Mouse (Mus musculus): Measurements from ENCODE around the gene Rad17. TPM values are rescaled to one million over a fixed set of nuclear protein-coding genes. Genes with fewer than 3 reads are reported as not detected.

Rad17 gene
- total RNA-seq, 1 experiment: 31.3 TPM

DNA sequence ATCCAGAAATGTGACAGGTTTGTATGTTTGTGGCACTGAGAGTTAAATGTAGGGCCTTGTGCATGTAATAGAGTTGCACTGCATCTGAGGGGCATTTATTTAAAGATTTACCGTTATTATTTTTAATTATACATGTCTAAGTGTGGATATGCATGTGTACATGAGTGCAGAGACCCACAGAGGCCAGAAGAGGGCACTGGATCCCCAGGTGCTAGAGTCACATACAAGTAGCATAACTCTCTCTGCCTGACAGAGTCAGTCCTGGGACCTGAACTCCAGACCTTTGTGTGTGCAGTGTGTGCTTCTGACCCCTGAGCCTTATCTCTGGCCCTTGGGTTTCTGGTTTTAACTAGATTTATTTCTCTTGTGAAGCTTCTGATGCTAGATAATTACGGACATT lies 33.5 kb upstream of the Rad17 start:
- Histone ChIP-seq H3K4me1 (ENCODE audit: control insufficient read depth in 2 of 2, insufficient read depth in 2 of 2, low read length in 2 of 2, poor library complexity in 1 of 2) (peaks cover 3 to 5% of the 10 kb centered on the region in 2 experiments), H3K9ac (ENCODE audit: insufficient read depth, low read depth, low read length, poor library complexity, severe bottlenecking) (no peak overlapping the region), H3K9me3 (ENCODE audit: control insufficient read depth, insufficient read depth, low read depth, low read length) (no peaks in the 10 kb centered on the region), H3K4me3 (ENCODE audit: insufficient read depth in 1 of 2, low read depth in 1 of 2, low read length in 2 of 2, poor library complexity in 1 of 2, severe bottlenecking in 1 of 2) (no peak overlapping the region), H3K27ac (ENCODE audit: insufficient read depth, low read depth, low read length, poor library complexity, severe bottlenecking) (no peak overlapping the region), H3K36me3 (ENCODE audit: control insufficient read depth, insufficient read depth, low read length, poor library complexity, severe bottlenecking) (no peaks in the 10 kb centered on the region)
- in situ Hi-C loops (cut with MboI; ENCODE audit: low sequenced_read_pairs in 2 of 2, unreplicated experiment in 2 of 2): no loop called here
- no peak for TF ChIP-seq HCFC1 (IDR thresholded peaks at IDR 0.05; ENCODE audit: borderline replicate concordance, insufficient read depth, low read length)
- TF ChIP-seq CHD2 (IDR thresholded peaks at IDR 0.05; ENCODE audit: low read depth, low read length): no peak
- no peak for TF ChIP-seq ZC3H11A (IDR thresholded peaks at IDR 0.05; ENCODE audit: borderline replicate concordance, low read depth, low read length)
- no peak for TF ChIP-seq ZNF384 (IDR thresholded peaks at IDR 0.05; ENCODE audit: low read depth, low read length)
- TF ChIP-seq MAFK (IDR thresholded peaks at IDR 0.05; ENCODE audit: insufficient read depth, low read depth, low read length): no peak
- no peak for DNase-seq (ENCODE audit: low read depth, low spot score)

DNA sequence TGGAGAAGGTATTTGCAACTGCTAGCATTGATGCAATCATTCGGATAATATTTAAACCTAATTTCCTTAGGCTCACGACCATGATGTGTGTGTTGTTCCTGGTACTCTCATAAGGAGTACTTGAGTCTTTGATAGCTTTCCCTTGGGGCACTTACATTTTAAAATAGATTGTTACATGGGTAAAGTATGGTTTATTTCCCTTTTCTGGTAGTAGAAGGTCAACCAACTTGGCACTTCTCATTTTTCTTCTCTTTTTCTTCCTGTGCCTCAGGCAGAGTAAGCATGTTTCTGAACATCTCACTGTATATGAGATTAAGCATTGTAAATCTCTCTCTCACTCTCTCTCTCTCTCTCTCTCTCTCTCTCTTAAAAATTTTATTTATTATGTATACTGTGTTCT lies 32.0 kb upstream of the Rad17 start:
- Histone ChIP-seq H3K9me3 (ENCODE audit: control insufficient read depth, insufficient read depth, low read depth, low read length) (no peaks in the 10 kb centered on the region), H3K9ac (ENCODE audit: insufficient read depth, low read depth, low read length, poor library complexity, severe bottlenecking) (no peak overlapping the region), H3K36me3 (ENCODE audit: control insufficient read depth, insufficient read depth, low read length, poor library complexity, severe bottlenecking) (no peaks in the 10 kb centered on the region), H3K4me3 (ENCODE audit: insufficient read depth in 1 of 2, low read depth in 1 of 2, low read length in 2 of 2, poor library complexity in 1 of 2, severe bottlenecking in 1 of 2) (no peak overlapping the region), H3K4me1 (ENCODE audit: control insufficient read depth in 2 of 2, insufficient read depth in 2 of 2, low read length in 2 of 2, poor library complexity in 1 of 2) (peaks cover 5 to 6% of the 10 kb centered on the region in 2 experiments), H3K27ac (ENCODE audit: insufficient read depth, low read depth, low read length, poor library complexity, severe bottlenecking) (no peak overlapping the region)
- TF ChIP-seq CHD2 (IDR thresholded peaks at IDR 0.05; ENCODE audit: low read depth, low read length) (no peak), HCFC1 (IDR thresholded peaks at IDR 0.05; ENCODE audit: borderline replicate concordance, insufficient read depth, low read length) (no peak), ZC3H11A (IDR thresholded peaks at IDR 0.05; ENCODE audit: borderline replicate concordance, low read depth, low read length) (no peak), ZNF384 (IDR thresholded peaks at IDR 0.05; ENCODE audit: low read depth, low read length) (no peak), MAFK (IDR thresholded peaks at IDR 0.05; ENCODE audit: insufficient read depth, low read depth, low read length) (no peak)
- in situ Hi-C loops (cut with MboI; ENCODE audit: low sequenced_read_pairs in 2 of 2, unreplicated experiment in 2 of 2): no loop called here
- DNase-seq (ENCODE audit: low read depth, low spot score): no peak

DNA sequence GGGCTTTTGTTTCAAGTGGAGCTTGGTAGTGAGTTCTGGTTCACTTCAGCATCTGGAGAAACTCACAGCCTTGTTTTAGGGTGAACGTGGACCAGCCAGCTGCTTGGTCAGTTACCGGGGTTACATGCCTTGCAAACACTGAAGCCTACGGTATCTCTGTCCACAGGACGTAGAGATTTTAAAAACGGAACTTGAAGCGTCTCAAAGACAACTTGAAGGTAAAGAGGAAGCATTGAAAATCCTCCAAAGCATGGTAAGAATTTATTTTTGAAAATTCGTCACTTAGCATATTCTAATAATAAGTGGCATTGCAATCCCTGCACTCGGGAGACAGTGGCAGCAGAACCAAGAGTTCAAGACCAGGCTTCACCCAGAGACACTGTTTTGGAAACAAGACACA lies 30.8 kb upstream of the Rad17 start:
- no peaks in the 10 kb centered on the region for H3K36me3 ChIP-seq (ENCODE audit: control insufficient read depth, insufficient read depth, low read length, poor library complexity, severe bottlenecking)
- no peak overlapping the region for H3K4me3 ChIP-seq (ENCODE audit: insufficient read depth in 1 of 2, low read depth in 1 of 2, low read length in 2 of 2, poor library complexity in 1 of 2, severe bottlenecking in 1 of 2)
- H3K27ac ChIP-seq (ENCODE audit: insufficient read depth, low read depth, low read length, poor library complexity, severe bottlenecking): no peak overlapping the region
- no peak for DNase-seq (ENCODE audit: low read depth, low spot score)
- peaks cover 5 to 6% of the 10 kb centered on the region in 2 experiments for H3K4me1 ChIP-seq (ENCODE audit: control insufficient read depth in 2 of 2, insufficient read depth in 2 of 2, low read length in 2 of 2, poor library complexity in 1 of 2)
- in situ Hi-C loops (cut with MboI; ENCODE audit: low sequenced_read_pairs in 2 of 2, unreplicated experiment in 2 of 2): no loop called here
- TF ChIP-seq MAFK (IDR thresholded peaks at IDR 0.05; ENCODE audit: insufficient read depth, low read depth, low read length) (no peak), ZNF384 (IDR thresholded peaks at IDR 0.05; ENCODE audit: low read depth, low read length) (no peak), HCFC1 (IDR thresholded peaks at IDR 0.05; ENCODE audit: borderline replicate concordance, insufficient read depth, low read length) (no peak), ZC3H11A (IDR thresholded peaks at IDR 0.05; ENCODE audit: borderline replicate concordance, low read depth, low read length) (no peak), CHD2 (IDR thresholded peaks at IDR 0.05; ENCODE audit: low read depth, low read length) (no peak)
- H3K9me3 ChIP-seq (ENCODE audit: control insufficient read depth, insufficient read depth, low read depth, low read length): no peaks in the 10 kb centered on the region
- H3K9ac ChIP-seq (ENCODE audit: insufficient read depth, low read depth, low read length, poor library complexity, severe bottlenecking): no peak overlapping the region

DNA sequence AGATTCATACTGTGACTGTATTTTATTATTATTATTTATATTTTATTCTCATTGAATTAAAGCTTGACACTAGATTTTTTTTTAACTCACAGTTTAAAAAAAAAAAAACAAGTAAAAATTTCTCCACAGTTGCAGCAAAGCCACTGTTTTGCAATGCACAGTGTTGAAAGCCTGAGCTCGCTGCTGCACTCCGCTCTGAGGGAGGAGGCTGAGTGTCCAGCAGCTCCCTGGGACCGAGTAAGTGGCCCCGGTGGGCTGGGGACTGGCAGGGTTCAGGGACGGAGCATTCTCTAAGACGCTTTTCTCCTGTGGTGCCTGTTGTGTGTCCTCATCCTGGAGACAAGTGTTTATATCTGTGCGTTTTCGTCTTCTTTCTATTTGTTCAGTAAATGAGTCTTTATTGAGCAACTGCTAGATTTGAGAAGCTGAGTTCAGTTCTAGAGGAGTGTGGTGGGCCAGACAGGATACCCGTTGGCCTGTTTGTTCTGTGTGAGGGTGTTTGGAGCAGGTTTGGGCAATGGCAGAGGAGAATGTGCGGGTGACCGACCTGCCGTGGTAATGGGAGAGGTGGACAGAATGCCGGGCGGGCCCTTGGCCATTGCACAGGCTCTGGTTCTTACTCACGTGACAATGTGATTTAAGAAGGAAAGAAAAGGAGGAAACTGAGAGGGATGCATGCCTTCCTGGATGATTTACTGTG lies 25.2 kb upstream of the Rad17 start:
- H3K36me3 ChIP-seq (ENCODE audit: control insufficient read depth, insufficient read depth, low read length, poor library complexity, severe bottlenecking): no peaks in the 10 kb centered on the region
- H3K9me3 ChIP-seq (ENCODE audit: control insufficient read depth, insufficient read depth, low read depth, low read length): no peaks in the 10 kb centered on the region
- no peak for DNase-seq (ENCODE audit: low read depth, low spot score)
- no peak overlapping the region for H3K9ac ChIP-seq (ENCODE audit: insufficient read depth, low read depth, low read length, poor library complexity, severe bottlenecking)
- no peak overlapping the region for H3K27ac ChIP-seq (ENCODE audit: insufficient read depth, low read depth, low read length, poor library complexity, severe bottlenecking)
- H3K4me3 ChIP-seq (ENCODE audit: insufficient read depth in 1 of 2, low read depth in 1 of 2, low read length in 2 of 2, poor library complexity in 1 of 2, severe bottlenecking in 1 of 2): no peak overlapping the region
- in situ Hi-C loops (cut with MboI; ENCODE audit: low sequenced_read_pairs in 2 of 2, unreplicated experiment in 2 of 2): no loop called here
- H3K4me1 ChIP-seq (ENCODE audit: control insufficient read depth in 2 of 2, insufficient read depth in 2 of 2, low read length in 2 of 2, poor library complexity in 1 of 2): peaks cover 5 to 6% of the 10 kb centered on the region in 2 experiments
- TF ChIP-seq HCFC1 (IDR thresholded peaks at IDR 0.05; ENCODE audit: borderline replicate concordance, insufficient read depth, low read length) (no peak), ZC3H11A (IDR thresholded peaks at IDR 0.05; ENCODE audit: borderline replicate concordance, low read depth, low read length) (no peak), MAFK (IDR thresholded peaks at IDR 0.05; ENCODE audit: insufficient read depth, low read depth, low read length) (no peak), ZNF384 (IDR thresholded peaks at IDR 0.05; ENCODE audit: low read depth, low read length) (no peak), CHD2 (IDR thresholded peaks at IDR 0.05; ENCODE audit: low read depth, low read length) (no peak)

Measured in ES-E14 (cell line).